Mouse (Mus musculus): ENCODE data around the gene Zcchc8. TPM values are rescaled to one million over a fixed set of nuclear protein-coding genes. Genes with fewer than 3 reads are reported as not detected.

Zcchc8 gene
- polyA plus RNA-seq, 1 experiment from 2014 or later: 27.3 TPM

DNA sequence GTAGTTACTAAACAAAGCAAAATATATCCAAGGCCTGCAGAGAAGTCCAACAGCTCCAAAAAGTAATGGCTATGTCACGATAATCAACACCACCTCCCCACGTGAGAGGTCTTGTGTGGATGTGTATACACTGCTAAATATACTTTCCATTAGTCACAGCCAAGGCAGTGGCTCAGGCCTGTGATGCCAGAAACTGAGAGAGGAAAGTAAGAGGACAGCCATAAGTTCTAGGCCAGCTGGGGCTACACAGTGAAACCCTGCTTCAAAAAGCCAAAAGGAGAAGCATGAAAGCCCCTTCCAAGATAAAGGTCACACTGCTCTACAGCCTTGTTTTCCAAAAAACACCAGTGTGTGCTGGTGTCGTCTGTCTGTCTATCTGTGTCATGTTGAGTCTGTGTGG lies 59.3 kb downstream of the Zcchc8 start:
- H3K9me3 ChIP-seq (ENCODE audit: control insufficient read depth, low read length): no peaks in the 10 kb centered on the region

DNA sequence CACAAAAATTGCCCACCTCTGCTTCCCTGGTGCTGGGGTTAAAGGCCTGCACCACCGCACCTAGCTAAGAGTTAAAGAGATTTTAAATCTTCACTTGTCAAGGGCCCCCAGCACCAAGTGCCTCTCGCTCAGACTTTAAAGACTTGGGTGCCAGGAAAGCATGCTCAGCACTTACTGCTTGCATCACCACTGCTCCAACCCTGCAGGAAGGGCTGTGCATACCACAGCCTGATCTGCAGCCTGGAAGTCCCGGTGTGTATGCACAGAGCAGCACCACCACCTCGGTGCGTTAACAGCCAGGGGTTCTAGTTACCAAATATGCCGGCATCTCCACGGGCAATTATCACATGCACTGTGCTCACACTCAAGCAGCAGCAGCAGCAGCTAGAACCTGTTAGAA lies 63.2 kb downstream of the Zcchc8 start:
- Histone ChIP-seq H3K9ac (ENCODE audit: low read length) (no peak overlapping the region), H3K36me3 (ENCODE audit: control insufficient read depth, insufficient read depth, low read length) (no peaks in the 10 kb centered on the region), H3K4me2 (replicated peaks; ENCODE audit: low read depth) (no peak overlapping the region), H3K4me3 (ENCODE audit: low read depth, low read length) (no peak overlapping the region), H3K27ac (replicated peaks) (no peak overlapping the region), H3K9me3 (ENCODE audit: control insufficient read depth, low read length) (no peaks in the 10 kb centered on the region), H3K4me1 (replicated peaks; ENCODE audit: control insufficient read depth, insufficient read depth) (0 out of 2 replicates have a peak, but pooled peaks cover 3% of the 10 kb centered on the region), H3K27me3 (ENCODE audit: control insufficient read depth, insufficient read depth, low read length) (no peaks in the 10 kb centered on the region)
- TF ChIP-seq EP300 (optimal IDR thresholded peaks at IDR 0.05) (no peak), CTCF (IDR thresholded peaks at IDR 0.05; ENCODE audit: low read depth) (no peak)
- 42% methylated on average over 7 of the region's 7 CpGs for WGBS
- DNase-seq (ENCODE audit: low spot score) (no peak), ATAC-seq (ENCODE audit: low FRiP score, low TSS enrichment) (no peak)

More for the DNA sequence above, 59.3 kb downstream of the Zcchc8 start:
- Histone ChIP-seq H3K27me3 (ENCODE audit: control insufficient read depth, insufficient read depth, low read length) (no peaks in the 10 kb centered on the region), H3K36me3 (ENCODE audit: control insufficient read depth, insufficient read depth, low read length) (no peaks in the 10 kb centered on the region), H3K4me2 (replicated peaks; ENCODE audit: low read depth) (no peak overlapping the region), H3K4me1 (replicated peaks; ENCODE audit: control insufficient read depth, insufficient read depth) (0 out of 2 replicates have a peak, but pooled peaks cover 3% of the 10 kb centered on the region), H3K4me3 (ENCODE audit: low read depth, low read length) (no peak overlapping the region), H3K27ac (replicated peaks) (peak overlapping the region; percentile 73), H3K9ac (ENCODE audit: low read length) (no peak overlapping the region)
- DNase-seq (ENCODE audit: low spot score) (no peak), ATAC-seq (ENCODE audit: low FRiP score, low TSS enrichment) (peak; percentile 82)
- TF ChIP-seq EP300 (optimal IDR thresholded peaks at IDR 0.05): no peak
- TF ChIP-seq CTCF (IDR thresholded peaks at IDR 0.05; ENCODE audit: low read depth): no peak
- WGBS: 38% methylated on average over 3 of the region's 3 CpGs

DNA sequence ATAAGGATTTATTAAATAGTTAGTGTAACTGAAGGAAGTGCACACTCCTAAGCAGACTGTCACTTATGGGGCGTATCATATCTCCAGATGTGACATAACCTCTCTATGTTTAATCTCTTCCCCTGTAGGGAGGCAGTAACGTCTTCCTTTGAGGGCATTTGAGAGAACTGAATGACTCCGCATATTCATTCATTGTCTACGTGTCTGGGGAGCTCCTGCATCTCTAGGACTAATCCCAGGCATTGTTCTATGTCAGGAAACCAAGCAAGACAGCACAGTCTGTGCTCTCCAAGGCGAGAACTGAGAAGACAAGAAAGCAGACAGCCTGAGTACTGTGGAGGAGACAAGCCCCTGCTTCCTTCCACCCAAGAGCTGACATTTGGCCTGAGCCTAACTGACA lies 66.0 kb downstream of the Zcchc8 start:
- ATAC-seq (ENCODE audit: low FRiP score, low TSS enrichment) (no peak), DNase-seq (ENCODE audit: low spot score) (no peak)
- Histone ChIP-seq H3K9me3 (ENCODE audit: control insufficient read depth, low read length) (no peaks in the 10 kb centered on the region), H3K4me1 (replicated peaks; ENCODE audit: control insufficient read depth, insufficient read depth) (no peaks in the 10 kb centered on the region), H3K27me3 (ENCODE audit: control insufficient read depth, insufficient read depth, low read length) (no peaks in the 10 kb centered on the region), H3K4me3 (ENCODE audit: low read depth, low read length) (no peak overlapping the region), H3K27ac (replicated peaks) (no peak overlapping the region), H3K36me3 (ENCODE audit: control insufficient read depth, insufficient read depth, low read length) (no peaks in the 10 kb centered on the region), H3K9ac (ENCODE audit: low read length) (no peak overlapping the region), H3K4me2 (replicated peaks; ENCODE audit: low read depth) (no peak overlapping the region)
- 53% methylated on average over 5 of the region's 5 CpGs for WGBS
- TF ChIP-seq EP300 (optimal IDR thresholded peaks at IDR 0.05): no peak
- no peak for TF ChIP-seq CTCF (IDR thresholded peaks at IDR 0.05; ENCODE audit: low read depth)

DNA sequence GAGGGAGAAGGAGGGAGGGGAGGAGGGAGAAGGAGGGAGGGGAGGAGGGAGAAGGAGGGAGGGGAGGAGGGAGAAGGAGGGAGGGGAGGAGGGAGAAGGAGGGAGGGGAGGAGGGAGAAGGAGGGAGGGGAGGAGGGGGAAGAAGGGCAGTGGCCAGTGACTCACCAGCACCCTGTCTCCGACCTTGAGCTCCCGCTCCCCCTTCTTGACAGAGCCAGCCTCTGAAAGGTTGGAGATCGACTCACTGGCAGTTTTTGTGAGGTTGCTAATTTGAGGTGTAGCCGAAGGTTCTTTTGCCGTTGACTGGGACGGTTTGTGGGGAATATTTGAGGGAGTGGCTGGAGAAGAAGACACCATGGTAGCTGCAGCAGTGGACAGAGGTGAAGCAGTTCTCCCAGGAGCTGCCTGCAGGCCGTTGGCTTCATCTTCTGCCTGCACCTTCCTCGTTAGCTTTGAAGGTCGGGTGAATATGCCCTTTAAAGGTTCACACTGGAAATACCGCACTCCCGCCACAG lies 67.6 kb downstream of the Zcchc8 start:
- Histone ChIP-seq H3K4me2 (replicated peaks; ENCODE audit: low read depth) (no peak overlapping the region), H3K9me3 (ENCODE audit: control insufficient read depth, low read length) (no peaks in the 10 kb centered on the region), H3K27me3 (ENCODE audit: control insufficient read depth, insufficient read depth, low read length) (no peaks in the 10 kb centered on the region), H3K36me3 (ENCODE audit: control insufficient read depth, insufficient read depth, low read length) (0 out of 2 replicates have a peak, but pooled peaks cover 3% of the 10 kb centered on the region), H3K4me3 (ENCODE audit: low read depth, low read length) (no peak overlapping the region), H3K4me1 (replicated peaks; ENCODE audit: control insufficient read depth, insufficient read depth) (no peaks in the 10 kb centered on the region), H3K27ac (replicated peaks) (no peak overlapping the region), H3K9ac (ENCODE audit: low read length) (no peak overlapping the region)
- 80% methylated on average over 11 of the region's 11 CpGs for WGBS
- ATAC-seq (ENCODE audit: low FRiP score, low TSS enrichment) (no peak), DNase-seq (ENCODE audit: low spot score) (no peak)
- TF ChIP-seq CTCF (IDR thresholded peaks at IDR 0.05; ENCODE audit: low read depth): no peak
- no peak for TF ChIP-seq EP300 (optimal IDR thresholded peaks at IDR 0.05)

DNA sequence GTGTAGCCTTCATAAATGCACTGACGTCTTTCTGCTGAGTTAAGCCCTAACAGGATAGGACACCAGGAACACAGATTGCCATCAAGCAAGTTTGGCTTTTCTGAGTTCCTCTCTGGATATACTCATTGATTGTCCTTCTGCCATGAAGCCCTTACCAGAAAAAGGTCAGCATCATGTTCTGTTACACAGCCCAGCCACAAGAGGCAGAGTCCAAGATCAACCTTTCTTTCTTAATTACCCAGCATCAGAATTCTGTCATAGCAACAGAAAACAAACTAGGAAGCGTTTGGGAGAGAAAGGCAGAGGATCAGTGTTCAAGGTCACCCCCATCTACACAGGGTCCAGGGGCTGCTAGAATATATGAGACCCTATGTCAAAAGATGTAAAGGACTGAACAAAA lies 70.1 kb downstream of the Zcchc8 start:
- Histone ChIP-seq H3K27me3 (ENCODE audit: control insufficient read depth, insufficient read depth, low read length) (no peaks in the 10 kb centered on the region), H3K9me3 (ENCODE audit: control insufficient read depth, low read length) (no peaks in the 10 kb centered on the region), H3K4me2 (replicated peaks; ENCODE audit: low read depth) (no peak overlapping the region), H3K27ac (replicated peaks) (no peak overlapping the region), H3K4me3 (ENCODE audit: low read depth, low read length) (no peak overlapping the region), H3K9ac (ENCODE audit: low read length) (no peak overlapping the region), H3K4me1 (replicated peaks; ENCODE audit: control insufficient read depth, insufficient read depth) (no peaks in the 10 kb centered on the region), H3K36me3 (ENCODE audit: control insufficient read depth, insufficient read depth, low read length) (peaks cover 9% of the 10 kb centered on the region; the same call in 1 of the 2 replicates)
- no peak for ATAC-seq (ENCODE audit: low FRiP score, low TSS enrichment)
- WGBS: 63% methylated on average over 2 of the region's 2 CpGs
- no peak for DNase-seq (ENCODE audit: low spot score)
- peak; percentile 42 for TF ChIP-seq CTCF (IDR thresholded peaks at IDR 0.05; ENCODE audit: low read depth)
- no peak for TF ChIP-seq EP300 (optimal IDR thresholded peaks at IDR 0.05)

Other genes with a start within 250 kb of the Zcchc8 start
- gene Lrrc43, start 231.8 kb downstream of the Zcchc8 start, polyA plus RNA-seq (2015; fragmentation: Nextera tagmentation; extraction: Ambion mirVana): not detected in 2 replicates
- gene Il31, start 231.6 kb downstream of the Zcchc8 start, polyA plus RNA-seq (2015; fragmentation: Nextera tagmentation; extraction: Ambion mirVana): not detected in 2 replicates
- 0.13 TPM in 2 replicates for gene B3gnt4, start 210.6 kb downstream of the Zcchc8 start, polyA plus RNA-seq (2015; fragmentation: Nextera tagmentation; extraction: Ambion mirVana)
- 70.6 and 70.8 TPM in 2 replicates for gene Diablo, start 196.9 kb downstream of the Zcchc8 start, polyA plus RNA-seq (2015; fragmentation: Nextera tagmentation; extraction: Ambion mirVana)
- 5.6 and 7.0 TPM in 2 replicates for gene Gm49027, start 195.6 kb downstream of the Zcchc8 start, polyA plus RNA-seq (2015; fragmentation: Nextera tagmentation; extraction: Ambion mirVana)
- gene Vps33a, start 148.1 kb downstream of the Zcchc8 start, polyA plus RNA-seq (2015; fragmentation: Nextera tagmentation; extraction: Ambion mirVana): 12.1 and 14.6 TPM in 2 replicates
- gene Clip1, start 36.5 kb downstream of the Zcchc8 start, polyA plus RNA-seq (2015; fragmentation: Nextera tagmentation; extraction: Ambion mirVana): 36.1 and 41.4 TPM in 2 replicates
- gene Rsrc2, start 28.3 kb upstream of the Zcchc8 start, polyA plus RNA-seq (2015; fragmentation: Nextera tagmentation; extraction: Ambion mirVana): 59.5 and 67.8 TPM in 2 replicates
- gene Kntc1, start 28.6 kb upstream of the Zcchc8 start, polyA plus RNA-seq (2015; fragmentation: Nextera tagmentation; extraction: Ambion mirVana): 3.9 and 4.9 TPM in 2 replicates
- 24.0 and 26.8 TPM in 2 replicates for gene Hcar2, start 144.4 kb upstream of the Zcchc8 start, polyA plus RNA-seq (2015; fragmentation: Nextera tagmentation; extraction: Ambion mirVana)
- 4.9 and 6.0 TPM in 2 replicates for gene Hcar1, start 158.9 kb upstream of the Zcchc8 start, polyA plus RNA-seq (2015; fragmentation: Nextera tagmentation; extraction: Ambion mirVana)
- gene Denr, start 186.1 kb upstream of the Zcchc8 start, polyA plus RNA-seq (2015; fragmentation: Nextera tagmentation; extraction: Ambion mirVana): 107 and 122 TPM in 2 replicates
- 0.56 and 0.91 TPM in 2 replicates for gene Gm43518, start 206.3 kb upstream of the Zcchc8 start, polyA plus RNA-seq (2015; fragmentation: Nextera tagmentation; extraction: Ambion mirVana)
- gene Ccdc62, start 209.6 kb upstream of the Zcchc8 start, polyA plus RNA-seq (2015; fragmentation: Nextera tagmentation; extraction: Ambion mirVana): 5.4 TPM in 2 replicates

Measured in stomach, postnatal 0 days (tissue).